Mouse (Mus musculus) forebrain, embryonic 11.5 days (tissue): ENCODE measurements around the gene Ociad1. TPM values are rescaled to one million over a fixed set of nuclear protein-coding genes. Genes with fewer than 3 reads are reported as not detected.

ENCODE experiments used
- ATAC-seq: fragments of 200-750 bp; cut with Nextera tagmentation; replicated peaks from 2 replicates; pipeline ENCODE4 v1.8.0; 2017; ENCODE audit warnings: moderate TSS enrichment; ENCODE audit not compliant: low FRiP score
- DNase-seq: peaks from one replicate; pipeline ENCODE4 v3.0.0-alpha.2; 2017; ENCODE audit warnings: low spot score
- H3K27ac ChIP-seq: fragments of 300-500 bp; sonication (generic); 2 replicates; pipeline ENCODE4 v1.5.1; 2014; ENCODE audit warnings: low read depth, low read length
- H3K27me3 ChIP-seq: fragments of 300-500 bp; sonication (generic); 2 replicates; pipeline ENCODE4 v1.6.1; 2014; ENCODE audit warnings: mild to moderate bottlenecking, low read length, mixed read lengths; ENCODE audit not compliant: control insufficient read depth, insufficient read depth
- H3K36me3 ChIP-seq: fragments of 300-500 bp; sonication (generic); 2 replicates; pipeline ENCODE4 v1.6.1; 2014; ENCODE audit warnings: mild to moderate bottlenecking, low read length, moderate library complexity, mixed read lengths; ENCODE audit not compliant: control insufficient read depth, insufficient read depth
- H3K4me1 ChIP-seq: fragments of 300-500 bp; sonication (generic); replicated peaks from 2 replicates; pipeline ENCODE4 v1.6.1; 2014; ENCODE audit warnings: low read length, mixed read lengths; ENCODE audit not compliant: control insufficient read depth, insufficient read depth
- H3K4me2 ChIP-seq: fragments of 300-500 bp; sonication (generic); 2 replicates; pipeline ENCODE4 v1.6.1; 2014; ENCODE audit warnings: low read depth, mild to moderate bottlenecking, low read length, moderate library complexity, mixed read lengths; ENCODE audit not compliant: severe bottlenecking
- H3K4me3 ChIP-seq: fragments of 300-500 bp; sonication (generic); 2 replicates; pipeline ENCODE4 v1.5.1; 2014; ENCODE audit warnings: low read depth, low read length
- H3K9ac ChIP-seq: fragments of 300-500 bp; sonication (generic); 2 replicates; pipeline ENCODE4 v1.6.1; 2014; ENCODE audit warnings: low read length
- H3K9me3 ChIP-seq: fragments of 300-500 bp; sonication (generic); 2 replicates; pipeline ENCODE4 v1.6.1; 2016; ENCODE audit warnings: low read length, mixed read lengths; ENCODE audit not compliant: control insufficient read depth
- WGBS: fragments of 180-500 bp; shearing (Covaris S2); extraction: QIAGEN DNeasy Blood & Tissue Kit; methylation state at CpG from one replicate; pipeline ENCODE4 v1.1.7; 2014; 5-methylcytosine and 5-hydroxymethylcytosine counted together
- polyA plus RNA-seq: library from polyadenylated mRNA; unstranded; fragments of >200 nt; fragmentation: Nextera tagmentation; extraction: Ambion mirVana; gene quantifications from 2 replicates; pipeline ENCODE4 v1.2.1, GENCODE M21; 2014

The Ociad1 gene
- polyA plus RNA-seq, 1 experiment from 2014 or later = 143 TPM

GRCm38 (mm10) chr5:73295916-73296315 lies 3.3 kb downstream of the Ociad1 start:
- peaks cover 2% of the 10 kb centered on the region; the same call in 1 of the 2 replicates for H3K4me1 ChIP-seq
- 82% methylated on average over 4 of the region's 4 CpGs for WGBS
- ATAC-seq = no peak

GRCm38 (mm10) chr5:73301601-73302307 lies 9.2 kb downstream of the Ociad1 start:
- Histone ChIP-seq H3K9me3 (no peaks in the 10 kb centered on the region), H3K4me2 (no peak overlapping the region), H3K4me3 (no peak overlapping the region), H3K9ac (no peak overlapping the region), H3K27ac (no peak overlapping the region), H3K27me3 (no peaks in the 10 kb centered on the region), H3K36me3 (peaks cover 9% of the 10 kb centered on the region), H3K4me1 (no peaks in the 10 kb centered on the region)
- DNase-seq = no peak
- whole genome bisulfite sequencing = 92% methylated on average over 7 of the region's 7 CpGs
- ATAC-seq = no peak

More at GRCm38 (mm10) chr5:73295916-73296315, 3.3 kb downstream of the Ociad1 start:
- H3K27me3 ChIP-seq = no peaks in the 10 kb centered on the region
- no peak for DNase-seq
- no peak overlapping the region for H3K27ac ChIP-seq
- H3K9ac ChIP-seq = no peak overlapping the region
- no peak overlapping the region for H3K4me3 ChIP-seq
- no peak overlapping the region for H3K4me2 ChIP-seq
- H3K9me3 ChIP-seq = no peaks in the 10 kb centered on the region
- H3K36me3 ChIP-seq = peaks cover 2% of the 10 kb centered on the region; the same call in 1 of the 2 replicates

DNA sequence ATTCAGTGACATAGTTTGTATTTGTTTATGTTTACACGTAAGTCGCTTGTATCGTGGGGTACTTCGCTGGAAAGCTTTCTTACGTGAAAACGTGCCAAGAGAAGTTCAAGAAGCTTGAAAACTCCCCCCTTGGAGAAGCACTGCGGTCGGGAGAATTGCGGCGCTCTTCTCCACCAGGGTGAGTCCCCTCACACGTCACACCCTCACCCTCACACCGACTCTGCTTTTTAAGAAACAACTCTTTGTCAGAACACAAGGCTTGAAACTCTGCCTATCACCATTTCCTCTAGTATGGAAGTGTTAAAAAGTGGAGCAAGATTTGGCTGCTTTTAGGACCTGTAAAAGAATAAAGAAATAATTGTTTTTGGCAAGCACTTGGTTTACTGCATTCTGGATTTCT lies 11.9 kb downstream of the Ociad1 start:
- H3K27me3 ChIP-seq = no peaks in the 10 kb centered on the region
- H3K4me3 ChIP-seq = no peak overlapping the region
- H3K27ac ChIP-seq = no peak overlapping the region
- no peak for ATAC-seq
- H3K4me2 ChIP-seq = no peak overlapping the region
- no peak for DNase-seq
- H3K4me1 ChIP-seq = no peaks in the 10 kb centered on the region
- no peaks in the 10 kb centered on the region for H3K9me3 ChIP-seq
- 91% methylated on average over 12 of the region's 12 CpGs for WGBS
- no peak overlapping the region for H3K9ac ChIP-seq
- H3K36me3 ChIP-seq = peaks cover 15% of the 10 kb centered on the region

- WGBS = 89% methylated on average over 6 of the region's 6 CpGs
- H3K36me3 ChIP-seq = peaks cover 12% of the 10 kb centered on the region
Measured at GRCm38 (mm10) chr5:73306486-73306885, 13.9 kb downstream of the Ociad1 start.

DNA sequence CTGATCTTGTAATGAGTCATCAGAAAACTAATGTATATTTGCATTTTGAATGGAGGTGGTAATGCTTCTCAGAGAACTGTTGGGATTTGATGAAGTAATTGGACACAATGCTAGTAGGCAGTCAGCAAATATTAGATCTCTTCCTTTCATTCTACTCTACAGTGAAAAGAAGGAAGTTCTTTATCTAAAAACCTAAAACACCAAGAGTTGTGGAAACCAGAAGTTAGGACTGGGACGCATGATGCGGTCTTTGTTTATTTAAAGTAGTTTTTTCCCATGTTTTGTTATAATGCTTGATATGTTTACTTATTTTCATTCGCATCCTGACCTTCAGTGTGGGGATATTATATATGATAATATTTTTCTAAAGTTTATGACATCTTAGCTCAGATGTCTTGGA lies 14.7 kb downstream of the Ociad1 start:
- H3K4me2 ChIP-seq = no peak overlapping the region
- no peak for DNase-seq
- WGBS = 98% methylated on average over 3 of the region's 3 CpGs
- no peaks in the 10 kb centered on the region for H3K4me1 ChIP-seq
- peaks cover 12% of the 10 kb centered on the region for H3K36me3 ChIP-seq
- H3K4me3 ChIP-seq = no peak overlapping the region
- H3K27me3 ChIP-seq = no peaks in the 10 kb centered on the region
- H3K9me3 ChIP-seq = no peaks in the 10 kb centered on the region
- no peak overlapping the region for H3K27ac ChIP-seq
- no peak overlapping the region for H3K9ac ChIP-seq
- no peak for ATAC-seq

More at GRCm38 (mm10) chr5:73306486-73306885, 13.9 kb downstream of the Ociad1 start:
- Histone ChIP-seq H3K9ac (no peak overlapping the region), H3K4me1 (no peaks in the 10 kb centered on the region), H3K27me3 (no peaks in the 10 kb centered on the region), H3K4me2 (no peak overlapping the region), H3K4me3 (no peak overlapping the region), H3K9me3 (no peaks in the 10 kb centered on the region), H3K27ac (no peak overlapping the region)
- no peak for DNase-seq
- ATAC-seq = no peak

- 91% methylated on average over 4 of the region's 4 CpGs for WGBS
Measured at GRCm38 (mm10) chr5:73309496-73309895, 16.9 kb downstream of the Ociad1 start.

DNA sequence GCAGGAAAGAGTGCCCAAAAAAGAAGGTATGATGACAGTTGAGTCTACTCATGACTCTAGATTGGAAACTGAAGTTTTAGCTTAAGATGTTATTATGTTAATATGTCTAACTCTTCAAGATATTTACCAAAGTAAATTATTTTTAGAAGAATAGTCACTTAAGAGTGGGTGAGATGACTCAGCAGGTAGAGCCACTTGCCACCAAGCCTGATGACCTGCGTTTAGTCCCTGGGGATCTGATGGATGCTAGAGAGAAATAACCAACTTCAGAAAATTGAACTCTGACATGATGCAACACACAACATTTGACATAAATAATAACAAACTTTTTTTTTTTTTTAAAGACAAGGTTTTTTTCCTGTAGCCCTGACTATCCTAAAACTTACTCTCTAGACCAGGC lies 17.8 kb downstream of the Ociad1 start:
- 92% methylated on average over 1 of the region's 1 CpGs for WGBS
- peaks cover 15% of the 10 kb centered on the region for H3K36me3 ChIP-seq

More at GRCm38 (mm10) chr5:73309496-73309895, 16.9 kb downstream of the Ociad1 start:
- ATAC-seq = no peak
- no peak for DNase-seq
- peaks cover 15% of the 10 kb centered on the region for H3K36me3 ChIP-seq
- no peak overlapping the region for H3K4me3 ChIP-seq
- no peaks in the 10 kb centered on the region for H3K9me3 ChIP-seq
- no peak overlapping the region for H3K9ac ChIP-seq
- no peaks in the 10 kb centered on the region for H3K4me1 ChIP-seq
- H3K27me3 ChIP-seq = no peaks in the 10 kb centered on the region
- H3K27ac ChIP-seq = no peak overlapping the region
- no peak overlapping the region for H3K4me2 ChIP-seq

GRCm38 (mm10) chr5:73311458-73311857 lies 18.9 kb downstream of the Ociad1 start:
- H3K9me3 ChIP-seq = no peaks in the 10 kb centered on the region
- no peak overlapping the region for H3K4me3 ChIP-seq
- ATAC-seq (no peak), DNase-seq (no peak)
- H3K27ac ChIP-seq = no peak overlapping the region
- WGBS = 94% methylated on average over 5 of the region's 5 CpGs
- no peaks in the 10 kb centered on the region for H3K4me1 ChIP-seq
- no peak overlapping the region for H3K9ac ChIP-seq
- no peaks in the 10 kb centered on the region for H3K27me3 ChIP-seq
- H3K4me2 ChIP-seq = no peak overlapping the region
- peaks cover 14% of the 10 kb centered on the region for H3K36me3 ChIP-seq

More for the DNA sequence above, 17.8 kb downstream of the Ociad1 start:
- Histone ChIP-seq H3K4me1 (no peaks in the 10 kb centered on the region), H3K27ac (no peak overlapping the region), H3K9me3 (no peaks in the 10 kb centered on the region), H3K9ac (no peak overlapping the region), H3K4me2 (no peak overlapping the region), H3K4me3 (no peak overlapping the region), H3K27me3 (no peaks in the 10 kb centered on the region)
- no peak for ATAC-seq
- DNase-seq = no peak

DNA sequence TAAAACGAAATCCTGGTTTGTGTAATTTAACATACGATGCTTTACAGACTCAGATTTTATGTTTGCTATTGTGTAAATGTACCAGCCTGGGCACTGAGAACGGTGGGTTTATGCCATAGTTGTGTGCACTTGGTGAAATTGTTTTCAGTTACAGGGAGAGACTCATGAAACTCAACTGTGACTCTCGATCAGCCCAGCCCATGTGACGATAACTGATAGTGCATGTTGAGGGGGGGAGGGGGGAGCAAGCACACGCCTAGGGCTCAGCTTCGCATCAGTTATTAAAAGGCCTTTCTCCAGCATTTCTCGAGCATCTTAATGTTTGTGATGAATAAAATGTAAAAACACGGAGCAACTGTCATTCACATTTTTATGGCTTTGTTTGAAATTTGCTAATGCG lies 21.0 kb downstream of the Ociad1 start:
- no peak for DNase-seq
- H3K4me3 ChIP-seq = no peak overlapping the region
- no peak for ATAC-seq
- no peak overlapping the region for H3K27ac ChIP-seq
- no peak overlapping the region for H3K9ac ChIP-seq
- no peak overlapping the region for H3K4me2 ChIP-seq
- WGBS = 96% methylated on average over 10 of the region's 10 CpGs
- no peaks in the 10 kb centered on the region for H3K27me3 ChIP-seq
- no peaks in the 10 kb centered on the region for H3K9me3 ChIP-seq
- peaks cover 5% of the 10 kb centered on the region for H3K36me3 ChIP-seq
- no peaks in the 10 kb centered on the region for H3K4me1 ChIP-seq
